Mouse (Mus musculus): ENCODE data around the gene Smchd1.
"Not testable (repeated sequence)": the region's sequence is repeated elsewhere in the genome, so short reads cannot be mapped to it uniquely, and the experiment has no call there.

The Smchd1 gene

DNA sequence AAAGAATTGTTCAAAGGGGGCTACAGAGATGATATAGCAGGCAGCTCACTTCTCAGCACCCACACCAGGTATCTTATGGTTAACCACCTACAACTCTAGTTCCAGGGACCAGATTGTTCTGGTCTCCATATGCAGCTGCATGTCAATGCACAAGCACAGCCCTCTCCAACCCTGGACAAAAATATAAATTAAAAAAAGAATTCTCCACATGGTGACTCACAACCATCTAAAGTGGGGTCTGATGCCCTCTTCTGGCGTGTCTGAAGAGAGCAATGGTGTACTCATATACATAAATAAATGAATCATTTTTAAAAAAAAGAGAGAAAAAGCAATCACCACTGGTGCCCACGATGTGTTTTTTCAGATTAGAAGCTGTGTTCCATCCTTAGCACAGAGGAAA, 30.4 kb downstream of the Smchd1 start:
- DNase-seq (ENCODE audit: low read depth, low spot score): no peak

DNA sequence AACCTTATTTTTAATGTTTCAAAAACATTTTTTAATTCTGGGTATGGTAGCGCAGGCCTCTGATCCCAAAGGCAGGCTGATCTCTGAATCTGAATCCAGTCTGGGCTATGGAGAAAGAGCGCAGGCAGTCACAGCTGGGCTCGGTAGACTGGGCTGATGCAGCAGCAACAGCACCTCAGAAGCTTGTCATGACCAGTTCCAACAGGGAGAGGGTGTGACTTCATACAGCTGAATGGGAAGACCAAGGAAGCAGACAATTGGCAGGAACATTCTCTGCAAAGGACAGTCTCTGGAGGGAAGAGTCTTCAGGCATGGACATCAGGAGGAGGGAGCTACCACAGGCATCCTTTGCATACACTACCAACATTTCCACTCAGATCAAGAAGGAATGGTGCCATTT, 31.0 kb downstream of the Smchd1 start:
- DNase-seq (ENCODE audit: low read depth, low spot score): no peak

DNA sequence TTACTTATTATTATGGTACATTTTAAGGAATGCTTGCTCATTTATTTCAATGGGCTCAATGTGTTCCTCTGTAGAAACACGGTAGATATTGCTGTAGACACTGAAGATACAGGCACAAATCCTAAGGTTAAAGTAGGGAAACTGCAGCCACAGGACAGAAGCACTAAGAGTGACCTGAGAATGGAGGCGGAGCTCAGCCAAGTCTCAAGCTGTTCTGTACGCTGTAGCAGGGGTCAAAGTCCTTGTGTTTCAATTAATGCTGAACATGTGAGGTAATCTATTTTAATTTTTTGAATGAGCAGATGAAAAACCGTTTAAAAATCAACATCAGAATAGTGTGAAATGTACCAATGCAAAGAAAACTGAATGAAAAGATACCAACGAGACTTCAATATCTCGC, 31.9 kb downstream of the Smchd1 start:
- DNase-seq (ENCODE audit: low read depth, low spot score): no peak

DNA sequence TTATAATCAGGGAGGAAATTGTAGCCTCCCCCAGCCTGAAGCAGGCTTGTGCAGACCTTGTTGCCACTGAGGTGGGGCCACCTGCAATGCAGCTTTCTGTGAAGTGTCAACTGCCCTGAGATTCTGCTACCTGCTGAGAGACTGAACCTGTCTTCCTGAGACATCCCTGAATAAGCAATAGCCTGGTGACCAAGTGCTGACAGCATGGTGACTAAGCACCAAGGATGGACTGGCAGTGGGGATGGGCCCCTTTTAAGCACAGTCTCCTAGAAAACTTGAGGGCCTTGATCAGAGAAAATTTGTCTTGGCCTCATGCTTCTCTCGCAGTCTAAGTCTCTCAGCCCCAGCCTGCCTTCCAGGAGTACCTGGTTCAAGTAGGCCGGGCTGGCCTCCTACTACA, 52.6 kb downstream of the Smchd1 start:
- DNase-seq (ENCODE audit: low read depth, low spot score): not testable (repeated sequence)

DNA sequence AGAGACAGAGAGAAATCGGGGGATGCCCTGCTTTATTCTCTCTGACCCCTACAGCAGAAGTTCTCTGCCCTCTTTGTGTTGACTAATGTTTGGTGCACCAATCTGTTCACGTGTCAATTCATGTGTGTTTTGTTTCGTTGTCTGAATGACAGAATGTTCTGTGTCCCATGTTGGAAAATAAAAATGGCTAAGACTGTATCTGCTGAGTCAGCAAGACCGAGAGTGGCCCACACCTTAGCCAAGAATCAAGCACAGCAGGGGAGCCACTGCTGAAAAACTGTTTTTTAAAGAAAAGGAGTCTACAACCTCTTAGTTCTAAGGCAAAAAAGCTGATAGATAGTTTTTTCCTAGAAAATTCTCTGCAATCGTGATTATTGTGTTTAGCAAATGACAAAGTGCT, 55.7 kb downstream of the Smchd1 start:
- DNase-seq (ENCODE audit: low read depth, low spot score): not testable (repeated sequence)

DNA sequence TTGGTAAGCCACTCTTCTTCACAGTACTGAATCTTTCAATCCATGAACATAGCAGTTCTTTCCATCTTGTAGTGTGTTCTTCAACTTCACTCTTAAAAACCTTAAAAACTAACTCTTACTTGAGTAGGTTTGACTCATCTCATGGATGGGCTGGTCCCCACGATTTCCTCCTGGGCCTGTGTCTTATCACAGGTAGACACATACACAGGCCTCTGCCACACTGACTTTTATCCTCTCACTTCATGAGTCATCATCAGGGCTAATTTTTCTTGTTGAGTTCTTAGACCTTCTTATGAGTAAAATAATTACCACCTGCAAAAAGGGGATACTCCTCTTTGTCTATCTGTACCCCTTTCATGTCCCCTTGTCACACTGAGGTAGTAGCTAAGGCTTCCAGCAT, 58.1 kb downstream of the Smchd1 start:
- DNase-seq (ENCODE audit: low read depth, low spot score): no peak

DNA sequence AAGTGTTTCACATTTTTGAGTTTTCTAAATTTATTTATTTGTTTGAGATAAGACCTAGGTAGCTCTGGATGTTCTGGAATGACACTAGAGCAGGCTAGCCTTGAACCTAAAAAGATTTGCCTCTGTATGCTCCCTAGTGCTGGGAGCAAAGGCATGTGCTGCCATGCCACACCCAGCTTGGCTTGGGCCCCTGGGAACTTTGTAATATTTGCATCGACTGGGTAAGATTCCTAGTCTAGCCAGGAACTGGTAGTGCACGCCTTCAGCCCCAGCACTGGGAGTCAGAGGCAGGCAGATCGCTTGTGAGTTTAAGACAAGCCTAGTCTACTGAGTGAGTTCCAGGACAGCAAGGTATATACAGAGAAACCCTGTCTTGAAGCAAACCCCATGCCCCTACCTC, 87.7 kb downstream of the Smchd1 start:
- DNase-seq (ENCODE audit: low read depth, low spot score): no peak

DNA sequence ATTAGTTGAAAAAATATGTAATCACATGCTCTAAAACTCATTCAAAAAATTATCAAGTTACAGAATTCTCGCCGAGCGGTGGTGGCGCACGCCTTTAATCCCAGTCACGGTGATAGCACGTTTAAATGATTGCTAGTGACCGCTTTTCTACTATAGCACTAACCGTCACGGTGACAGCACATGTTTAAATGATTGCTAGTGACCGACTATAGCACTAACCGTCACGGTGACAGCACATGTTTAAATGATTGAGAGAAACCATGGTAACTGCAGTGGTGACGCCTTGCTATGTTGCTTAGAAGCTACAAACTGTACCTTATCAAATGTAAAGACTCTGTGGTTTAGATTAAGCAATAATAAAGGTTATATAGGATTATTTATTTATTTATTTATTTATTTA, 94.8 kb downstream of the Smchd1 start:
- DNase-seq (ENCODE audit: low read depth, low spot score): no peak

DNA sequence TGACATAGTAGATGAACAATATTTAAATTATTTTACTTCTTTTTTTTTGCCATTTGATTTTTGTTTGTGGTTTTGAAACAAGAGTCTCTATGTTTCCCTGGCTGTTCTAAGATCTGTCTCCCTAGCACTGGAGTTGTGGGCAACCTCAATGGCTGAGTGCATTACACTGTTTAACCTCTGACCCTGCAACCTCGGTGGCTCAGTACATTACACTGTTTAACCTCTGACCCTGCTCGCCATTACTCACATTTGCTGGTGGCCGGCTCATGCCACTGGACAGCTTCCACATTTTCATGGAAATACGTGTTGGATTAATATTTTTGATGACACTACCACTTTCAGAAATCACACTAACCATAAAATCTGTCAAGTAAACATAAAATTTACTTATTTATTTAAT, 97.2 kb downstream of the Smchd1 start:
- no peak for DNase-seq (ENCODE audit: low read depth, low spot score)

DNA sequence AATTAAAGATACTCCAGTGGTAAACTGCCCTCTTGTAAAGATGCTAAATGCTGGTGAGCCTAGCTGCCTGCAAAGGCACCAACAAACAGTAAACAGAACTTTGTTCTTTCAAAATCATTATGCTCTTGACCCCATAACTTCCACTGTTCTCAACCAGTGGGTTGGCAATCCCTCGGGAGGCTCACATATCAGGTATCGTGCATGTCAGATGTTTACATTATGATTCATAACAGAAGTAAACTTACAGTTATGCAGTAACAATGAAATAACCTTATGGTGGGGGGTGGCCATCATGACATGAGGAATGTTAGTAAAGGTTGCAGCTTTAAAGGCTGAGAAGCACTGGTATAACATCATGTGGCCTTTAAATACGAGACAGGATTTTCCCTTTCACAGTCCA, 119.6 kb downstream of the Smchd1 start:
- no peak for DNase-seq (ENCODE audit: low read depth, low spot score)

DNA sequence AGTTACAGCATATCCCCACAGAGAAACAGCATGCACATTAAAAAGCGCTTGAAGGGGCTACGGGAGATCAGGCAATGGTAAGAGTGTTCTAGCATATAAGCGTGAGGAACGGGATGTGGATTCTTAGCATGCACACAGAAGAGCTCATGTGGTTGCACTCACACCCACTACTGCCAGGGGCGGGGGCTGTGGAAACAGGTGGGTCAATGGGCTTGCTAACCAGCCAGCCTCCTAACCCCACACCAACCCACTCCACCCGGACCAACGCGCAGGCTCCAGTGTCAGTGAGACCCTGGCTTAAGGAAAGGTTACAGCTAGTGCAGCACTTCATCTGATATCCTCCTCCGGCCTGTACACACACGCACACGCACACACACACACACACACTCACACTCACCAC, 120.9 kb downstream of the Smchd1 start:
- DNase-seq (ENCODE audit: low read depth, low spot score): no peak

DNA sequence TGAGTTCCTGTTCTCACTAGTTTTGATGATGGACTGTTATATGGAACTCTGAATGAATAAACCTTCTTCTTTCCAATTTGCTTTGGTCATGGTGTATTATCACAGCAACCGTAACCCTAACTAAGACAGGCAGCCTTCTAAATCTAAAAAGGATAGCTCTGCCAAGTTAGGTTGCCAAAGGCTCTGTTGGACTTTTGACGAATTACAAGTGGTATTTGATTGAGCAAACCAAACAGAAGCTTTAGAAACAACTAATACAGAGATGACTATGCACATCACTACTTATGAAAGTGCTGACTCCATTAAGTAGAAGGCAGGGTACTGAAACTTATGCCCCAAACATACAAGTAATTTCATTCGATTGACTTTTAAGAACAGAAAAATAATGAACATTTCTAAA, 127.0 kb downstream of the Smchd1 start:
- DNase-seq (ENCODE audit: low read depth, low spot score): no peak

DNA sequence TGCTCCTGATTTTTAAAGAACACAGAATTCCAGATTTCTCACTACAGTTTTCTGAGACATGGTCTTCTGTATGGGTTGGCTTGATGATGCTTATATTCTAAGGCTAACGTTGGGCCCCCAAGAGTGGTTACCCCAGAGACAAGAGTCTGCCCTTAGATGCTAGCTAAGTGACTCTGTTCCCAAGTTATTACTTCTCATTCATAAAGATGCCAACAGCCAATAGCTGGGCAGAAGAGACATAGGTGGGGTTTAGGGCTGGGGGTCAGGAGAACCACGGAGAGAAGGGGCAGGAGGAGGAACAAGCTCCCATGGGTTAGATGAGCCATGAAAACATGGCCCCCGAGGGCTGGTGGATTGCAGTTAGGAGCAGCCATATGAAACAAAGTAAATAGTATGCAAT, 133.1 kb downstream of the Smchd1 start:
- no peak for DNase-seq (ENCODE audit: low read depth, low spot score)

DNA sequence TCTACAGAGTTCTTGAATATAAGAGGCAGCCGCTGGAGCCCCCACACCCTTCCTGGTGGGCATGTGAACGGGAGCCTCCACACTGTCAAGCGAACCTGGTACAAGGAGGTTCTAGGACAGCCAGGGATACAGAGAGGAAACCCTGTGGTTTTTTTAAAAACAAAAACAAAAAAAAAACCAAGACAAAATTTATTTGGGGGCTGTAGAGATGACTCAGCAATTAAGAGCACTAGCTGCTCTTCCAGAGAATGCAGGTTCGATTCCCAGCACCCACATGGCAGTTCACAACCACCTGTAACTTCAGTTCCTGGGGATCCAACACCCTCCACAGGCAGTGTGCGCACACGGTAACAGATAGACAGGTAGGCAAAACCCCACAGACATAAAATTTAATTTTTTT, 136.5 kb downstream of the Smchd1 start:
- DNase-seq (ENCODE audit: low read depth, low spot score): no peak

DNA sequence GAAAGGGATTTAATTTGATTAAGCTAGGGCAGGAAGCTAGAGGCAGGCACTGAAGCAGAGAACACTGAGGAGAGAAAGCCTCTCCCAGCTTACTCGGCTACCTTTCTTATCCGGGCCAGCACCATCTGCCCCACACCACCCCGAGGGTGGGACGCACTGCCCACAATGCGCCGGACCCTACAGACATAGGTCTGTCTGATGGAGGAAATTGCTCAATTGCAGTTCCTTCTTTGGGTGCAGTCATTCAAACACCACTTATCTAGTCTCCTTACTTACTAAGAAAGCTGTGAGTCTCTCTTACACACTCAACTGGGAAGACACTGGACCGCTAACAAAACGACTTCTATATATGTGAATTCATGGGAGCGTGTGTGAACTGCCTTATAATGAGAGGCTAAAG, 137.6 kb downstream of the Smchd1 start:
- DNase-seq (ENCODE audit: low read depth, low spot score): no peak

DNA sequence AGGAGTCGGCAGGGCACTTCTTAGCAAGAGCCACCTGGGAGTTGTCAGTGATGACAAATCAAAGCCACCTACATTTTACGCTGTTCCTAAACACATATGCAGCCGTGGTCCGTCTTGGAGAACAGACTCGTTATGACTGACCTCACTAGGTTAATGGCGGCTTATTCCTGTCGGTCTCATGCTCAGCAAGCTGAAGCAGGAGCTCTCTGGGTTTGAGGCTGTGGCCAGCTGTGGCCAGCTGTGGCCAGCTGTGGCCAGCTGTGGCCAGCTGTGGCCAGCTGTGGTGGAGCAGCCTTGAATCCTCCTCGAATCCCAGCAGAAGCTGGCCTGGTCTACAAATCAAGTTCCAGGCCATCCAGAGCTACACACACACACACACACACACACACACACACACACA, 138.7 kb downstream of the Smchd1 start:
- DNase-seq (ENCODE audit: low read depth, low spot score): no peak

DNA sequence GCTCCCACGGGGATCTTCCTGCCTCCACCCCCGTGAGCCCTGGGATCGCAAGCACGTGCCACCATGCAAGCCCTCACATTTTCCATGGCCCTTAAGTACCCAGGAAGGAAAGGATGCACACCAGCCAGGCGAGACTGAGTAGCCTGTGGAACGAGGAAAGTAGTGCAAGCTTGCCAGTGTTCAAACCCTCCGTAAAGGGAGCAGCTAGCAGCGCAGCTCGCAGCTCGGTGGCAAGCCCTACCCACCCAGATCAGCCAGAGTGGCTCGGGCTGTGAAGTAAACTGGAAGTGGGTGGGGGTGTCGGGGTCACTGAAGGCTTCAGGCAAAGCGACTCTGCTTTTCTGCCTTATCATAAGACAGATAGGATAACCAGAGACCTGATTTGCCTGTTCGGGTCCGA, 142.8 kb downstream of the Smchd1 start:
- DNase-seq (ENCODE audit: low read depth, low spot score): no peak

DNA sequence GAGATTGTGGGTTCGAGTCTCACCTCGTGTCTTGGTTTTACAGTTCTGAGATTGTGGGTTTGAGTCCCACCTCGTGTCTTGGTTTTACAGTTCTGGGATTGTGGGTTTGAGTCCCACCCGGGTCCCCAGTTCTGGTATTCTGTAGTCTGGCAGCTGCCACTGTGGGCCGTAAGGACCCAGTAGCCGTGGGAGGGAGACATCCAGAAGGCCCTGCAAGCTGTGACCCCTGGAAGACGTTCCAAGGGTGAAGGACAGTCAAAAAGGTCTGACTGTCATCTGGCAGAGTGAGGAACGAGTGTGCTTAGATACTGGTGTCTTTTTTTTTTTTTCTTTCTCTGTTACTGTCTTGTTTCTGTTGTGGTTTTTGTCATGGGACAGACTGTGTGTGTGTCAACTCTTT, 154.4 kb downstream of the Smchd1 start:
- DNase-seq (ENCODE audit: low read depth, low spot score): not testable (repeated sequence)

DNA sequence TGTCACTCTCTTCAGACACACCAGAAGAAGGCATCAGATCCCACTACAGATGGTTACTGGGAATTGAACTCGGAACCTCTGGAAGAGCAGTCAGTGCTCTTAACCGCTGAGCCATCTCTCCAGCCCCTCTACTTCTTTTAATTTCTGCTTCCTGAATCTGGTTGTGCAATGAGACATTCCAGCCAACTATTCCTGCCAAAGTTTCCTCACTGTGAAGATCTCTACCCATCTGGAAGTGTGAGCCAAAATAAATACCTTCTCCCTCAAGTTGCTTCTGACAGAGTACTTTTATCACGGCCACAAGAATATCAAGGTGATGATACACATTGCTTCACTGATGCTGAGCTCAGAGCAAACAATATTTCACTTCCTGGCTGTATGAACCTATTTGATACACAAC, 155.8 kb downstream of the Smchd1 start:
- DNase-seq (ENCODE audit: low read depth, low spot score): no peak

DNA sequence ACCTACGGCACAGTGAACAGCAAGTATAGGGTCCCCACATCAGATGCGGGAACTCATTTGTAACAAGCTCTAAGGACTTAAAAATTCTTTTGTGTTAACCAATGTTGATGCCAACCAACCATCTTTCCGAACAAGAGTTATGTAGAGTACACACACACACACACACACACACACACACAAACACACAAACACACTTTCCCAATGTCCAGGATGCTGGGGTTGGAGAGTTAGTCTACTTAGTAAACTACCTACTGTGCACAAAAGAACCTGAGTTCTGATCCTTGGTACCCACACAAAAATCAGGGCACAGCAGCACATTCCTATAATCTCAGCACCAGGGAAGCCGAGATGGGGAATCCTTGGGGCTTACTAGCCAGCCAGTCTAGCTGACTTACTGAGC, 157.6 kb downstream of the Smchd1 start:
- DNase-seq (ENCODE audit: low read depth, low spot score): no peak

DNA sequence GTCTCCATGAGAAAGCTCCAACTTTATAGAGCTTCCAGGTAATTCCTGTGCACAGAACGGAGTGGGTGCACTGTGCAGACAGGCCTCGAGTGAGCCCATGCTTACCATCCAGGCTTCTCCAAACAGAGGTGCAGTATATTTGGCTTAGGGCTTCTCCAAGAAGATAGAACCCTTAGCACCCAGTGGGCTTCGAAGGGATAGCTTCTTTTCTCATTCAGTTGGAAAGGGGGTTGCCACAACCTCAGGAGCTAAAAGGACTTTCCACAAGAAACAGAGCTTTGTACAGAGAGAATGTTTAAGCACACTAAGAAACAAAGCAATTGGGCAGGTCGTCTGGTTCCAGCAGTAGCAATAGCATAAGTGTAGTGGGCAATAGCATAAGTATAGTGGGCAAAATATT, 160.8 kb downstream of the Smchd1 start:
- no peak for DNase-seq (ENCODE audit: low read depth, low spot score)

DNA sequence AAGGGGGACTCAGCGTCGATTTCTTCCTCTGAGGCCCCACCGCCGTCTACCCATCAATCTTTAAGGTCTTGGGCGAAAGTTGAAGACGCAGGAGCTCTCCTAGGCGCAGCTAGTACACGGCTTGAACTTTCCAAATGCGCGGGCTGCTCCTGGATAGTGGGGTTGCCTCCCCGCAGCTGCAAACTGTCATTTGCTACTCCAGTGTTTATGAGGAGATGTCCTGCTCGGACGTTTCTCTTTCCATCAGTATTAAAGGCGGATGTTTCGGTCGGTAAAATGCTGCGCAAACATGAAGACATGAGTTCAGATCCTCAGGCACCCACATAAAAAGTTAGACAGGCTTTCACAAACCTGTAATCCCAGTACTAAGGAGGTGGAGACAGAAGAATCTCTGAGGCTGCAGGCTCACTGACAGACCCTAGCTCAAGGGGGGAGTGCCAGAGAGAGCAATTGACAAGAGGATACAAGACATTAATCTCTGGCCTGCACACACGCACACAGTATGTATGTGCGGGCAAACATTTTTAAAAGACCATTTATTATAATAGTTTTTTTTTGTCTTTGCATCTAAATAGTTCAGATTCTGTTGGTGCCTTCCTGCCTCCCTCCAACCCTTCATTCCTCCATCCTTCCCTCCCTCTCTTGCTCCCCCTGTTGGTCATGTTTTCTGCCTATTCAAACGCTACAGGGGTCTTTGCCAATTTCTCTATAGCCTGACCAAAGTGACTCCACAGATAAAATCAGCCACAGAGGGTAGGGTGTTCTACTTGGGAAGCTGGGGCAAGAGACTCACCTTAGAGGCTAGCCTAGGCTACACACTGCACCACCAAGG, 163.6 kb downstream of the Smchd1 start, which contains the start of gene Emilin2:
Emilin2 (minus strand) TSS at position 639 of the 832 bp plus-strand sequence.
- DNase-seq (ENCODE audit: low read depth, low spot score): peak; percentile 58

DNA sequence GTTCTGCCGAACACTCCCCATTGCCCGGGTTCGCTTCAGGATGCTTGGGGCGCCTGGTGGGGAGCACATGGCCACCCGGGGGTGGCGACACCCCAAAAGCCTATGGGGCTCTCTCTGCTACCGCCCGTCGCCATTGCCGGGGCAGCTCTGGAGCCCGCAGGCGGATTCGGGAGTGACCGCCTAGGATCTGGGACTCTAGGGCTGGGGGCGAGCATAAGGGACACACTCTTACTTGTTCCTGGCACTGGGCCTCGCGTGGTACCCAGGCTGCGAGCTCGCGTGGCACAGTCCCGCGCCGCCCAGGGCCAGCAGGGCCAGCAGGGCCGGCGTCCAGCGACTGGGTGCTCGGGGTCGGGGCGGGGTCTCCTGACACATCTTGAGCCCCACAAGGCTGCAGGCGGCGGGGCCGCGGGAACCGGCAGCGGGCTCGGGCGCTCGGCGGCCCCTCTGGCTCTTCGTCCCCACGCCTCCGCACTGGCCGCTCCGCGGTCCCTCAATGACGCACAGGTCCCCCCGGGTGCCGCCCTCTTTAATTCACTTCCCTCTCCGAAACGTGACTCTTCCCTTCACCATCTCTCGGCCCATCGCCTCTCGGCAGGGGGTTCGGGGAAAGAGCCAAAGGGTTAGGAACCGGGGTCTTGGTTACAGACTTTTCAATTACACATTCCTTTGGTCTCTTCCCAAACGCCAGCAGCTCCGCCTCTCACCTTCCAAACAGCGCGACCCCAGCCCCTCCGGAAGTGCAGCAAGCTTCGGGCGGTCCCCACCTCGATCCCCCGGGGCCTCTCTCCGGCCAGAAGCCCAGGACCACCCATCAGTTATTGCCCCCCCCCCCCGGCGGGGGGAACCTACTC, 164.4 kb downstream of the Smchd1 start:
- DNase-seq (ENCODE audit: low read depth, low spot score): no peak

Measured in c-Kit-negative CD71-positive TER-119-positive erythroid progenitor cells, embryonic 14.5 days (primary cell).